Mouse (Mus musculus) embryonic facial prominence, embryonic 14.5 days (tissue): ENCODE measurements around the gene Padi3. TPM values are rescaled to one million over a fixed set of nuclear protein-coding genes. Genes with fewer than 3 reads are reported as not detected.
A peak's percentile ranks its signal among the peaks of the same experiment; 100 is the strongest.

ENCODE experiments used
- ATAC-seq: fragments of 200-750 bp; cut with Nextera tagmentation; 2 replicates; pipeline ENCODE4 v1.8.0; 2017; ENCODE audit warnings: low read depth, moderate number of reproducible peaks, moderate TSS enrichment
- DNase-seq: peaks from one replicate; pipeline ENCODE4 v3.0.0-alpha.2; 2015; ENCODE audit warnings: low spot score
- H3K27ac ChIP-seq: fragments of 300-500 bp; sonication (generic); replicated peaks from 2 replicates; pipeline ENCODE4 v1.5.1; 2014; ENCODE audit warnings: low read depth, mild to moderate bottlenecking, low read length, moderate library complexity
- H3K27me3 ChIP-seq: fragments of 300-500 bp; sonication (generic); replicated peaks from 2 replicates; pipeline ENCODE4 v1.6.1; 2014; ENCODE audit warnings: low read length; ENCODE audit not compliant: control insufficient read depth, insufficient read depth
- H3K36me3 ChIP-seq: fragments of 300-500 bp; sonication (generic); 2 replicates; pipeline ENCODE4 v1.6.1; 2014; ENCODE audit warnings: low read length, mixed read lengths; ENCODE audit not compliant: control insufficient read depth, insufficient read depth
- H3K4me1 ChIP-seq: fragments of 300-500 bp; sonication (generic); 2 replicates; pipeline ENCODE4 v1.6.1; 2014; ENCODE audit warnings: antibody characterized with exemption, low read length; ENCODE audit not compliant: control insufficient read depth, insufficient read depth
- H3K4me2 ChIP-seq: fragments of 300-500 bp; sonication (generic); 2 replicates; pipeline ENCODE4 v1.6.1; 2014; ENCODE audit warnings: low read depth, mild to moderate bottlenecking, low read length, moderate library complexity, mixed read lengths
- H3K4me3 ChIP-seq: fragments of 300-500 bp; sonication (generic); 2 replicates; pipeline ENCODE4 v1.5.1; 2014; ENCODE audit warnings: low read depth, mild to moderate bottlenecking, low read length
- H3K9ac ChIP-seq: fragments of 300-500 bp; sonication (generic); 2 replicates; pipeline ENCODE4 v1.6.1; 2014; ENCODE audit warnings: low read depth, mild to moderate bottlenecking, low read length, moderate library complexity, mixed read lengths
- H3K9me3 ChIP-seq: fragments of 300-500 bp; sonication (generic); 2 replicates; pipeline ENCODE4 v1.6.1; 2016; ENCODE audit warnings: low read length; ENCODE audit not compliant: control insufficient read depth
- WGBS: fragments of 180-500 bp; shearing (Covaris S2); extraction: QIAGEN DNeasy Blood & Tissue Kit; methylation state at CpG from one replicate; pipeline ENCODE4 v1.1.7; 2014; 5-methylcytosine and 5-hydroxymethylcytosine counted together
- polyA plus RNA-seq: library from polyadenylated mRNA; unstranded; fragments of >200 nt; fragmentation: Nextera tagmentation; extraction: Ambion mirVana; gene quantifications from 2 replicates; pipeline ENCODE4 v1.2.1, GENCODE M21; 2014

Padi3 gene
- polyA plus RNA-seq, 1 experiment from 2014 or later: 0.47 TPM

- Histone ChIP-seq H3K27me3 (no peaks in the 10 kb centered on the region), H3K4me3 (no peak overlapping the region), H3K9me3 (no peaks in the 10 kb centered on the region), H3K27ac (no peak overlapping the region), H3K9ac (no peak overlapping the region), H3K4me2 (no peak overlapping the region), H3K4me1 (no peaks in the 10 kb centered on the region), H3K36me3 (no peaks in the 10 kb centered on the region)
- WGBS: 82% methylated on average over 14 of the region's 14 CpGs
- DNase-seq (peak; percentile 8), ATAC-seq (no peak)
Measured at GRCm38 (mm10) chr4:140780507-140780906, 29.9 kb downstream of the Padi3 start.

DNA sequence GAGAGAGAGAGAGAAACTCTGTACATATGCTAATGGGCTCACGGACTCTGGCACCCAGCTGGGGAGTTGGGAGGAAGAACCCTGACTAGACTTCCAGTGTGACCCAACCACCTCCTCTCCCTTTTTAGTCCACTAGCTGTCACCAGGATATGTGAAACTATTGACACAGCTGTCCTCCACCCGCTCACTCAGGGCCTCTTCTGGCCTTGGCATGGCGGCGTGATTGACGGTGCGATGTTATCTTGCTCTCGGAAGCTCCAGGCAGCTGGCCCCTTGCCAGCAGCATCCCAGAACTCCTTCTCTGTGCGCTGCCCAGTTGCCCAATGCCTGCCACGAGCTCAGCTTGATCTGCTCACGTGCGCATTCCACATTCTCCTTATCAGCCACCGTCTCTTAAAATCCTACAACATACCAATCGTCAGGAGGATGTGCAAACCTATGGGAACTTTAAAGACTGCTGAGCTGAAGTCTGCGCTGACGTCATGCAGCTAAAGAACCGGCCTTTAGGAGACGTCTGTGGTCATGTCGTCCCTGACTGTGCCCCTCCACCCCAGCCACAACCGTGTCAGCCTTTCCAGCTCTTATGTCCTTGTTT is 30.5 kb downstream of the Padi3 start:
- Histone ChIP-seq H3K27ac (no peak overlapping the region), H3K4me2 (no peak overlapping the region), H3K4me3 (no peak overlapping the region), H3K4me1 (no peaks in the 10 kb centered on the region), H3K36me3 (no peaks in the 10 kb centered on the region), H3K27me3 (no peaks in the 10 kb centered on the region), H3K9me3 (no peaks in the 10 kb centered on the region), H3K9ac (no peak overlapping the region)
- ATAC-seq (peak; percentile 64; the same call in 1 of the 2 replicates), DNase-seq (peak; percentile 75)
- whole genome bisulfite sequencing: 48% methylated on average over 19 of the region's 19 CpGs

DNA sequence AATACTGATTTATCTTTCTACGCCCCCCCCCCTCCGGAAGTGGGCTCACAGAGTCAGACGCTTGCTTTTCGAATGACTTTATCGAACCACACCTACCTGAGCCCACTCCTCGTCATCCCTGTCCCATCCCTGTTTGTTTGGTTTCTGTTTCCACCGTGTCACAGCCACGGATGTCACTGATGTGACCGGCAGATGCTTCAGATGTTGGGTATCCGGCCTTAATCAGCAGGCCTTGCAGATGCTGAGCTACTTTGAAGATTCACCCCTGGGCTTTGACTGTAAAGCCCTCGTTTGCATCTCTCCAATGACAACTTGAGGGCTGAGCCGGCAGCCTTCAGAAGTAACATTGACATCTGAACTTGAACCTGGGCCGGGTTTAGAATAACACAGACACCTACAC is 33.8 kb downstream of the Padi3 start:
- H3K36me3 ChIP-seq: no peaks in the 10 kb centered on the region

GRCm38 (mm10) chr4:140775876-140776275 is 34.6 kb downstream of the Padi3 start:
- WGBS: 82% methylated on average over 10 of the region's 10 CpGs
- ATAC-seq: no peak
- Histone ChIP-seq H3K4me3 (no peak overlapping the region), H3K27me3 (no peaks in the 10 kb centered on the region), H3K9me3 (no peaks in the 10 kb centered on the region), H3K9ac (no peak overlapping the region), H3K4me1 (no peaks in the 10 kb centered on the region), H3K27ac (no peak overlapping the region), H3K4me2 (no peak overlapping the region), H3K36me3 (no peaks in the 10 kb centered on the region)
- DNase-seq: no peak

More for the DNA sequence above, 33.8 kb downstream of the Padi3 start:
- H3K9me3 ChIP-seq: no peaks in the 10 kb centered on the region
- H3K4me3 ChIP-seq: no peak overlapping the region
- H3K4me1 ChIP-seq: no peaks in the 10 kb centered on the region
- H3K9ac ChIP-seq: no peak overlapping the region
- H3K27me3 ChIP-seq: no peaks in the 10 kb centered on the region
- ATAC-seq: no peak
- H3K4me2 ChIP-seq: no peak overlapping the region
- 68% methylated on average over 13 of the region's 13 CpGs for WGBS
- no peak for DNase-seq
- H3K27ac ChIP-seq: no peak overlapping the region

- Histone ChIP-seq H3K4me3 (no peak overlapping the region), H3K27me3 (no peaks in the 10 kb centered on the region), H3K4me1 (0 out of 2 replicates have a peak, but pooled peaks cover 5% of the 10 kb centered on the region), H3K9me3 (no peaks in the 10 kb centered on the region), H3K4me2 (no peak overlapping the region), H3K27ac (no peak overlapping the region), H3K9ac (no peak overlapping the region), H3K36me3 (no peaks in the 10 kb centered on the region)
- 71% methylated on average over 9 of the region's 9 CpGs for WGBS
- ATAC-seq (0 out of 2 replicates have a peak, but pooled peaks have one; percentile 28), DNase-seq (peak; percentile 5)
Measured at GRCm38 (mm10) chr4:140774893-140775292, 35.6 kb downstream of the Padi3 start.

- 0 out of 2 replicates have a peak, but pooled peaks cover 5% of the 10 kb centered on the region for H3K4me1 ChIP-seq
- H3K27me3 ChIP-seq: no peaks in the 10 kb centered on the region
- DNase-seq: no peak
- no peak within 1 kb of the TSS for H3K4me3 ChIP-seq
- H3K36me3 ChIP-seq: no peaks in the 10 kb centered on the region
- no peak within 1 kb of the TSS for H3K27ac ChIP-seq
- H3K9ac ChIP-seq: no peak within 1 kb of the TSS
- no peaks in the 10 kb centered on the region for H3K9me3 ChIP-seq
- ATAC-seq: no peak
- H3K4me2 ChIP-seq: no peak within 1 kb of the TSS
- WGBS: 88% methylated on average over 21 of the region's 21 CpGs
Measured at GRCm38 (mm10) chr4:140774025-140774800, 36.2 kb downstream of the Padi3 start, which contains the start of gene Padi4. TSS of gene Padi4 (minus strand) at chr4:140774236.

DNA sequence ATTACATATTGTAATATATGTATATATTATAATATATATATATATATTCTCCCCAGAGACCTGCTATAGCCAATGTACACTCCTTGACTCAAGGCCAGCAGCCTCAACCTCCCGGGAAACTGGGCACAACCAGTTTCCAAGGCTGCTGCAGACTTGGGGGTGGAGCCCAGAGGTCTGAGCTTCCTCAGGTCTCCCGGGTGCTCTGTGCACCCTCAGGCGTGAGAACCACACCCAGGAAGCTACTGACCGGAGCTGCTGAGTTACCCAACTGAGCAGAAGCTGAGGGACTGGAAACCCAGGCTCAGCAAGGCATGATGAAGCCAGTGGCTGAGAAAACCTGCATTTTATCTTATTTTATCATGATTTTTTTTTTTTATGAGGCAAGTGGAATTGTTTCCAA is 39.4 kb downstream of the Padi3 start:
- DNase-seq: peak; percentile 9
- H3K4me3 ChIP-seq: no peak overlapping the region

DNA sequence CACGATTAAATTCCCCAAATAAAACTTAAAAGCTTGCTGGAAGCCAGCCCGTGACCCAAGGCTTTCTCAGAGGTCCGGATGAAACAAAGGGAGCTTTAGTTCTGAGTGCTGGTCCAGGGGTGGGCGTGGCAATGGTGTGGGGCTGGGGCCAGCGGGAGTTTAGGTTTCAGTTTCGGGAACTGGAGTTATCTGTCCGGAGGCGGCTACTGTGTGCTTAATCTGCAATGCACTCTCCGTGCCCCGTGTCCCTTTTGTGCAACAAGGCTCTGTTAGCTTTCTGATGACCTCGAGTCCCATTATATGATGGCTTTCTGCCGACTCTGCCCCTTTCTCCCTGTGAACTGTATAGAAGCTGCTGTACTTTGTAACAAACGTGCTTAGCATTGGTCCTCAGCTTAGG is 40.0 kb downstream of the Padi3 start:
- DNase-seq (peak; percentile 55), ATAC-seq (no peak)
- H3K9me3 ChIP-seq: no peaks in the 10 kb centered on the region
- H3K27me3 ChIP-seq: no peaks in the 10 kb centered on the region
- no peak overlapping the region for H3K27ac ChIP-seq
- H3K36me3 ChIP-seq: no peaks in the 10 kb centered on the region
- WGBS: 8% methylated on average over 13 of the region's 13 CpGs
- 0 out of 2 replicates have a peak overlapping the region, but pooled peaks have one; percentile 37 for H3K9ac ChIP-seq
- H3K4me2 ChIP-seq: peak overlapping the region; percentile 45
- 0 out of 2 replicates have a peak, but pooled peaks cover 5% of the 10 kb centered on the region for H3K4me1 ChIP-seq
- peak overlapping the region; percentile 29 for H3K4me3 ChIP-seq

More for the DNA sequence above, 39.4 kb downstream of the Padi3 start:
- Histone ChIP-seq H3K4me1 (0 out of 2 replicates have a peak, but pooled peaks cover 5% of the 10 kb centered on the region), H3K9me3 (no peaks in the 10 kb centered on the region), H3K36me3 (no peaks in the 10 kb centered on the region), H3K27me3 (no peaks in the 10 kb centered on the region), H3K27ac (no peak overlapping the region), H3K4me2 (no peak overlapping the region), H3K9ac (no peak overlapping the region)
- ATAC-seq: no peak
- 34% methylated on average over 4 of the region's 4 CpGs for WGBS
